Mouse (Mus musculus) embryonic facial prominence, embryonic 12.5 days (tissue): ENCODE measurements around the gene Bank1. TPM values are rescaled to one million over a fixed set of nuclear protein-coding genes. Genes with fewer than 3 reads are reported as not detected.

Experiments
- ATAC-seq: fragments of 200-750 bp; cut with Nextera tagmentation; 2 replicates; pipeline ENCODE4 v1.8.0; 2017; ENCODE audit not compliant: insufficient number of reproducible peaks, insufficient read depth, low FRiP score, low TSS enrichment
- H3K27ac ChIP-seq: fragments of 300-500 bp; sonication (generic); 2 replicates; pipeline ENCODE4 v1.5.1; 2016; ENCODE audit warnings: mild to moderate bottlenecking
- H3K27me3 ChIP-seq: fragments of 300-500 bp; sonication (generic); 2 replicates; pipeline ENCODE4 v1.6.1; 2016; ENCODE audit warnings: mild to moderate bottlenecking, moderate library complexity
- H3K36me3 ChIP-seq: fragments of 300-500 bp; sonication (generic); 2 replicates; pipeline ENCODE4 v1.6.1; 2016; ENCODE audit warnings: mild to moderate bottlenecking
- H3K4me1 ChIP-seq: fragments of 300-500 bp; sonication (generic); 2 replicates; pipeline ENCODE4 v1.6.1; 2016
- H3K4me2 ChIP-seq: fragments of 300-500 bp; sonication (generic); replicated peaks from 2 replicates; pipeline ENCODE4 v1.6.1; 2016; ENCODE audit warnings: mild to moderate bottlenecking, moderate library complexity
- H3K4me3 ChIP-seq: fragments of 300-500 bp; sonication (generic); 2 replicates; pipeline ENCODE4 v1.5.1; 2016; ENCODE audit warnings: mild to moderate bottlenecking
- H3K9ac ChIP-seq: fragments of 300-500 bp; sonication (generic); 2 replicates; pipeline ENCODE4 v1.6.1; 2016; ENCODE audit warnings: mild to moderate bottlenecking, moderate library complexity
- H3K9me3 ChIP-seq: fragments of 300-500 bp; sonication (generic); 2 replicates; pipeline ENCODE4 v1.6.1; 2016; ENCODE audit warnings: mild to moderate bottlenecking, moderate library complexity
- WGBS: fragments of 180-500 bp; shearing (Covaris S2); methylation state at CpG from one replicate; pipeline ENCODE4 v1.1.7; 2016; 5-methylcytosine and 5-hydroxymethylcytosine counted together
- polyA plus RNA-seq: library from polyadenylated mRNA; unstranded; fragments of >200 nt; fragmentation: Nextera tagmentation; extraction: Ambion mirVana; gene quantifications from 2 replicates; pipeline ENCODE4 v1.2.1, GENCODE M21; 2016

The Bank1 gene
- polyA plus RNA-seq, 1 experiment from 2014 or later: 0.65 TPM

DNA sequence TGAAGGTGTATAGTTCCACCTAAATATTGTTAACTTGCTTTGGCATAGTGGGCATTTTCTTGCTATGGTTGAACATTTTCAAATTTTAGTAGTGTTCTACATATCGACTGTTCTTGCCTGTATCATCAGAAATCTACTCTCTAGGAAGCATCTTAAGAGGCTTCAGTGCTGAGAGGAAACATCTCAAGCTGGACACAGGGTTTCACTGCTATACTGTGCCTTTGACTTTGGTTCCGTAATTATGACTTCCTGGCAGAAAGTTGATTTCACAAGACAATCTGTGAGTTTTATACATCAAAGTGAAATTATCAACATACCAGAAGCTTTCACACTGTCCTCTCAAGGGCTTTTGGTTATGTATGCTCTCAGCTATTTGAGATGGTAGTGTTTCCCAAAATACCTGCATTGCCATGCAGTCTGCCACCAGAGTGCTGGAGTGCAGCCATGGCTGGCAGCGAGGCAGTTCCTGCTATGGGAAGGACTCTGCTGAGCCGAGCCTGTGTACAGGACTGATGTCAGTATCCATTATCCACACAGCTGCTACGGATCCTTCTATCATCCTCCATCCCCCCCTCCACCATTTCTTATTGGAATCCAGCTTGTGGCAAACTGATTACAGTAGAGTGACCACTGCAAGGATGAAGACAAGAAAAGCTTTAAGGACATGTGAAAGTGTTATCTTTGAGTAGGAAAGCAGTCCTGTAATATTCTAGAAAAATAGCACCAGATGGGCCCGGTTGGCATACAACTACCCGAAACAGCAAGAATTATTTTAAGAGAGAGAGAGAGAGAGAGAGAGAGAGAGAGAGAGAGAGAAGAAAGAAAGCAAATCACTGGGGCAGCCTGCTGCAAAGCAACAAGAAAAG lies 160.5 kb downstream of the Bank1 start:
- H3K27ac ChIP-seq: no peak overlapping the region
- H3K9ac ChIP-seq: no peak overlapping the region
- H3K4me3 ChIP-seq: no peak overlapping the region
- no peak for ATAC-seq
- H3K27me3 ChIP-seq: no peaks in the 10 kb centered on the region
- 87% methylated on average over 7 of the region's 7 CpGs for WGBS
- no peak overlapping the region for H3K4me2 ChIP-seq
- no peaks in the 10 kb centered on the region for H3K4me1 ChIP-seq
- H3K36me3 ChIP-seq: no peaks in the 10 kb centered on the region
- no peaks in the 10 kb centered on the region for H3K9me3 ChIP-seq

DNA sequence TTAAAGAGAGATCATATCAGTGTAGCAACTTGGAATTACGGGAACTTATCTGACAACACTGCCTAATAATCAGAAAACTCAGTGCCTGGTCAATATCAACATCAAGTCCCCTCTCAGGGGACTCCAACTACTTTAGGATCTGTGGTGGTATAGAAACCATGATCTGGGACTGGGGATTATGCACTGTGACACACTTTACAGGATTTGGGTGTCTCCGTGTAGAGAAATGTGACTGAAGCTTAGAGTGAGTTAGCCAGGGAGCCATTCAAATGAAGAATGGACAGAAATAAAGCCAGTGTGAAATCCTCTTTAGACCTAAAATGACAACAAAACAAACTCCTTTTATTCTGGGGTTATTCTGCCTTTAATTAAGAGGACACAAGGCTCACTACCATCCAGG lies 167.8 kb downstream of the Bank1 start:
- Histone ChIP-seq H3K36me3 (no peaks in the 10 kb centered on the region), H3K4me1 (no peaks in the 10 kb centered on the region), H3K27ac (no peak overlapping the region), H3K27me3 (no peaks in the 10 kb centered on the region), H3K4me2 (no peak overlapping the region), H3K9me3 (no peaks in the 10 kb centered on the region), H3K9ac (no peak overlapping the region), H3K4me3 (no peak overlapping the region)
- ATAC-seq: no peak
- 51% methylated on average over 2 of the region's 2 CpGs for WGBS

GRCm38 (mm10) chr3:136155555-136155954 lies 170.3 kb downstream of the Bank1 start:
- no peak overlapping the region for H3K9ac ChIP-seq
- H3K4me3 ChIP-seq: no peak overlapping the region
- ATAC-seq: no peak
- H3K36me3 ChIP-seq: no peaks in the 10 kb centered on the region
- 43% methylated on average over 1 of the region's 1 CpGs for WGBS
- no peaks in the 10 kb centered on the region for H3K4me1 ChIP-seq
- no peaks in the 10 kb centered on the region for H3K9me3 ChIP-seq
- H3K4me2 ChIP-seq: no peak overlapping the region
- no peak overlapping the region for H3K27ac ChIP-seq
- no peaks in the 10 kb centered on the region for H3K27me3 ChIP-seq

GRCm38 (mm10) chr3:136150886-136151285 lies 175.0 kb downstream of the Bank1 start:
- 80% methylated on average over 3 of the region's 3 CpGs for WGBS
- Histone ChIP-seq H3K9me3 (no peaks in the 10 kb centered on the region), H3K27ac (no peak overlapping the region), H3K9ac (no peak overlapping the region), H3K4me3 (no peak overlapping the region), H3K4me1 (no peaks in the 10 kb centered on the region), H3K27me3 (no peaks in the 10 kb centered on the region), H3K36me3 (no peaks in the 10 kb centered on the region), H3K4me2 (no peak overlapping the region)
- ATAC-seq: no peak

DNA sequence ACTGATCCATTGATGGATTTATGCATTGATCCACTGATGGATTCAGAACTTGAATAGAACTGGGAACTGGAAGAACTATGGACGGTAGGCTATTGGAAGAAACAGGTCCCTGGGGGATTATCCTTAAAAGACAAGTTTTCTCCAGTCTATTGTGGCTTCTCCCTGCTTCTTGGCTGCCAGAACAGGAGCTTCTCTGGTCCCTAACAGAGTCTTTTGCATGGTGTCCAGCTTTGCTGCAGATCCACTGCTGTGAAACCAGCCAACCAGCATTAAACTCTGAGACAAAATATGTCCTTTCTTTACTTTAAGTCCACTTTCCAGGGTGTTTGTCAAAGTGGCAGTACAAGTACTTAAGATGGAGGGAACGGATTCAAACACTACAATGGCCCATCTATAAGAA lies 178.7 kb downstream of the Bank1 start:
- no peak overlapping the region for H3K27ac ChIP-seq
- no peaks in the 10 kb centered on the region for H3K4me1 ChIP-seq
- no peak overlapping the region for H3K4me3 ChIP-seq
- H3K36me3 ChIP-seq: no peaks in the 10 kb centered on the region
- H3K9ac ChIP-seq: no peak overlapping the region
- 80% methylated on average over 2 of the region's 2 CpGs for WGBS
- H3K27me3 ChIP-seq: no peaks in the 10 kb centered on the region
- no peak overlapping the region for H3K4me2 ChIP-seq
- no peaks in the 10 kb centered on the region for H3K9me3 ChIP-seq
- ATAC-seq: no peak

DNA sequence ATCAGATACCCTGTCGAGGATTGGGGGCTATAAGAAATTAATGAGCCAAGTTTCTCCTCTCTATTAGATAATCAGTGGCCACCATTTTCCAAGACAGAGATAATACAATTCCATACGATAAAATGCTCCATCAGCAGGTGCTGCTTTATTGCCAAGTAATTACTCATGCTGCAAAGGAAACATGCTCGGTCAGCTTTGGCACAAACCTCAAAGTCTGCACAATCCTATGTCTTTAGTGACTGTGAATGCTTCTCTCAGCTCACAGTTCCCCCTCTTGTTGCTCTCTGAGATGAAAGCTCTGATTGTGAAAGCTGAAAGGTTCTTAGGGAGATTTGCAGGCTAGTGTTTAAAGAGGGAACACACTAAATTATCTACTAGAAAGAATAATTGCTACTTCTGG lies 193.9 kb downstream of the Bank1 start:
- Histone ChIP-seq H3K4me2 (no peak overlapping the region), H3K4me1 (no peaks in the 10 kb centered on the region), H3K27ac (no peak overlapping the region), H3K9ac (no peak overlapping the region), H3K27me3 (no peaks in the 10 kb centered on the region), H3K4me3 (no peak overlapping the region), H3K9me3 (no peaks in the 10 kb centered on the region), H3K36me3 (no peaks in the 10 kb centered on the region)
- ATAC-seq: no peak
- WGBS: 72% methylated on average over 3 of the region's 3 CpGs

- H3K36me3 ChIP-seq: no peaks in the 10 kb centered on the region
- H3K27ac ChIP-seq: no peak overlapping the region
- H3K9me3 ChIP-seq: no peaks in the 10 kb centered on the region
- H3K4me2 ChIP-seq: no peak overlapping the region
- ATAC-seq: no peak
- no peaks in the 10 kb centered on the region for H3K27me3 ChIP-seq
- H3K9ac ChIP-seq: no peak overlapping the region
- no peak overlapping the region for H3K4me3 ChIP-seq
- WGBS: 76% methylated on average over 5 of the region's 5 CpGs
- H3K4me1 ChIP-seq: no peaks in the 10 kb centered on the region
These were observed 210.2 kb downstream of the Bank1 start for GRCm38 (mm10) chr3:136115478-136116215.

- Histone ChIP-seq H3K9me3 (no peaks in the 10 kb centered on the region), H3K4me2 (no peak overlapping the region), H3K4me3 (no peak overlapping the region), H3K4me1 (no peaks in the 10 kb centered on the region), H3K36me3 (no peaks in the 10 kb centered on the region), H3K27me3 (no peaks in the 10 kb centered on the region), H3K9ac (no peak overlapping the region), H3K27ac (no peak overlapping the region)
- WGBS: 85% methylated on average over 6 of the region's 6 CpGs
- no peak for ATAC-seq
These were observed 216.3 kb downstream of the Bank1 start for GRCm38 (mm10) chr3:136109411-136110139.

DNA sequence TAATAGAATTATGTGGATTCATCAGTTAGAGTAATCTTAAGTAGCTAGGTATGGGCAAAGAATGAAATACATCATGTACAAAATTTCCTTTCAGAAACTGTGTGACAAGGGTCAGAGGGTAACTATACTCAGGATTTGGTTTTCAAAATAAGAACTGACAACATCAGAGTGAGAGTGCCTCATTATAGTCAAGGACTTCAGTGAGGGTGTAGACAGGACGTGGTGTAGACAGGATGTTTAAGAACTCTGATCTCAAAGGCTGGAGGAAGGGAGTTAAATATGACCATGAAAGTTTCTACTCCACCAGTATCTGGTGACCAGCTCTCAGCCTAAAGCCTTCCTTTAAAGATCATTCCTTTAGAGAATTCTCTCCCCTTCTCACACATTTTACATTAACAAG lies 219.4 kb downstream of the Bank1 start:
- no peak for ATAC-seq
- no peak overlapping the region for H3K4me3 ChIP-seq
- no peaks in the 10 kb centered on the region for H3K27me3 ChIP-seq
- H3K36me3 ChIP-seq: no peaks in the 10 kb centered on the region
- H3K9me3 ChIP-seq: no peaks in the 10 kb centered on the region
- no peak overlapping the region for H3K4me2 ChIP-seq
- H3K4me1 ChIP-seq: no peaks in the 10 kb centered on the region
- H3K27ac ChIP-seq: no peak overlapping the region
- WGBS: 35% methylated on average over 1 of the region's 1 CpGs
- H3K9ac ChIP-seq: no peak overlapping the region

GRCm38 (mm10) chr3:136103339-136103738 lies 222.5 kb downstream of the Bank1 start:
- H3K27me3 ChIP-seq: no peaks in the 10 kb centered on the region
- no peak overlapping the region for H3K9ac ChIP-seq
- H3K27ac ChIP-seq: no peak overlapping the region
- no peak overlapping the region for H3K4me2 ChIP-seq
- no peaks in the 10 kb centered on the region for H3K4me1 ChIP-seq
- H3K36me3 ChIP-seq: no peaks in the 10 kb centered on the region
- no peak for ATAC-seq
- H3K4me3 ChIP-seq: no peak overlapping the region
- 78% methylated on average over 2 of the region's 2 CpGs for WGBS
- no peaks in the 10 kb centered on the region for H3K9me3 ChIP-seq

DNA sequence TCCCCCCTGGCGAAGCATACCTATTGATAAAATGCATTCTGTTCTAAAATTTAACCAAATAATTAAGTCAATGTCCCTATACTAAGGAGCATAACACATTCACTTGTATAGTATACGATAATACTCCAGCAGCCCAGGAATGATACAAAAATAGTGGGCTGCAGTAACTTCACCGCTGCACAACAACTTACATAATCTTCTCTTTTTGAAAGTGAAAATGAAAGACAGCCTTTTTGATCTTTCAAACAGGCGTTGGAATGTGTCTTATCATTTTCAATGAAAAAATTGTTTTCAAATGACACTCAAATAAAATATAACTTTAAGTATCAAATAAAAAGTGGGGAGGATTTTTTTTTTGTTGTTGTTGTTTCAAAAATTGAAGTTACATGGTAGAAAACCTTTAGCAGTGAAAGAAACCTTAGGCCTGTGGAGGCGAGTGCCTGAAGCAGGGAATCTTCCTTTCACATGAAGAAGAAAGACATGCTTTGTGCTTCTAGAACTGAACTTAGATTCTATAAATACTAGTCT lies 224.8 kb downstream of the Bank1 start:
- Histone ChIP-seq H3K27ac (no peak overlapping the region), H3K4me3 (no peak overlapping the region), H3K9ac (no peak overlapping the region), H3K4me1 (no peaks in the 10 kb centered on the region), H3K36me3 (no peaks in the 10 kb centered on the region), H3K4me2 (no peak overlapping the region), H3K9me3 (no peaks in the 10 kb centered on the region), H3K27me3 (no peaks in the 10 kb centered on the region)
- 90% methylated on average over 5 of the region's 5 CpGs for WGBS
- no peak for ATAC-seq
